Mouse (Mus musculus): ENCODE measurements around the gene C530025M09Rik. TPM values are rescaled to one million over a fixed set of nuclear protein-coding genes. Genes with fewer than 3 reads are reported as not detected.

Gene C530025M09Rik
- polyA plus RNA-seq, 1 experiment from 2014 or later: not detected

GRCm38 (mm10) chr2:149818395-149818794, 12.6 kb downstream of the C530025M09Rik start:
- H3K36me3 ChIP-seq (ENCODE audit: control insufficient read depth, insufficient read depth, low read length): no peaks in the 10 kb centered on the region
- H3K4me2 ChIP-seq (ENCODE audit: low read depth, low read length): no peak overlapping the region
- H3K9ac ChIP-seq (ENCODE audit: low read depth, low read length): no peak overlapping the region
- H3K27ac ChIP-seq (ENCODE audit: low read length): no peak overlapping the region
- no peaks in the 10 kb centered on the region for H3K27me3 ChIP-seq (replicated peaks; ENCODE audit: control insufficient read depth, insufficient read depth, low read length)
- no peaks in the 10 kb centered on the region for H3K9me3 ChIP-seq (ENCODE audit: control insufficient read depth, low read length)
- 61% methylated on average over 3 of the region's 3 CpGs for WGBS
- no peak overlapping the region for H3K4me3 ChIP-seq (ENCODE audit: low read length)
- no peak for ATAC-seq
- no peaks in the 10 kb centered on the region for H3K4me1 ChIP-seq (ENCODE audit: control insufficient read depth, insufficient read depth, low read length)

- WGBS: 84% methylated on average over 2 of the region's 2 CpGs
- Histone ChIP-seq H3K4me3 (ENCODE audit: low read length) (no peak overlapping the region), H3K4me2 (ENCODE audit: low read depth, low read length) (no peak overlapping the region), H3K27me3 (replicated peaks; ENCODE audit: control insufficient read depth, insufficient read depth, low read length) (no peaks in the 10 kb centered on the region), H3K9ac (ENCODE audit: low read depth, low read length) (no peak overlapping the region), H3K4me1 (ENCODE audit: control insufficient read depth, insufficient read depth, low read length) (no peaks in the 10 kb centered on the region), H3K36me3 (ENCODE audit: control insufficient read depth, insufficient read depth, low read length) (no peaks in the 10 kb centered on the region), H3K27ac (ENCODE audit: low read length) (no peak overlapping the region), H3K9me3 (ENCODE audit: control insufficient read depth, low read length) (no peaks in the 10 kb centered on the region)
- ATAC-seq: no peak
Measured at GRCm38 (mm10) chr2:149812899-149813298, 18.1 kb downstream of the C530025M09Rik start.

GRCm38 (mm10) chr2:149805256-149805655, 25.8 kb downstream of the C530025M09Rik start:
- Histone ChIP-seq H3K27ac (ENCODE audit: low read length) (no peak overlapping the region), H3K36me3 (ENCODE audit: control insufficient read depth, insufficient read depth, low read length) (no peaks in the 10 kb centered on the region), H3K4me2 (ENCODE audit: low read depth, low read length) (no peak overlapping the region), H3K4me3 (ENCODE audit: low read length) (no peak overlapping the region), H3K27me3 (replicated peaks; ENCODE audit: control insufficient read depth, insufficient read depth, low read length) (no peaks in the 10 kb centered on the region), H3K9ac (ENCODE audit: low read depth, low read length) (no peak overlapping the region), H3K4me1 (ENCODE audit: control insufficient read depth, insufficient read depth, low read length) (no peaks in the 10 kb centered on the region), H3K9me3 (ENCODE audit: control insufficient read depth, low read length) (no peaks in the 10 kb centered on the region)
- ATAC-seq: no peak
- 81% methylated on average over 2 of the region's 2 CpGs for WGBS

- ATAC-seq: peak; percentile 31; the same call in 1 of the 2 replicates
- no peak overlapping the region for H3K9ac ChIP-seq (ENCODE audit: low read depth, low read length)
- H3K9me3 ChIP-seq (ENCODE audit: control insufficient read depth, low read length): no peaks in the 10 kb centered on the region
- H3K4me2 ChIP-seq (ENCODE audit: low read depth, low read length): no peak overlapping the region
- no peaks in the 10 kb centered on the region for H3K4me1 ChIP-seq (ENCODE audit: control insufficient read depth, insufficient read depth, low read length)
- H3K36me3 ChIP-seq (ENCODE audit: control insufficient read depth, insufficient read depth, low read length): no peaks in the 10 kb centered on the region
- H3K27ac ChIP-seq (ENCODE audit: low read length): no peak overlapping the region
- WGBS: 73% methylated on average over 3 of the region's 3 CpGs
- no peaks in the 10 kb centered on the region for H3K27me3 ChIP-seq (replicated peaks; ENCODE audit: control insufficient read depth, insufficient read depth, low read length)
- no peak overlapping the region for H3K4me3 ChIP-seq (ENCODE audit: low read length)
Measured at GRCm38 (mm10) chr2:149804599-149805140, 26.3 kb downstream of the C530025M09Rik start.

GRCm38 (mm10) chr2:149798613-149799012, 32.4 kb downstream of the C530025M09Rik start:
- H3K36me3 ChIP-seq (ENCODE audit: control insufficient read depth, insufficient read depth, low read length): no peaks in the 10 kb centered on the region
- no peak overlapping the region for H3K4me3 ChIP-seq (ENCODE audit: low read length)
- H3K9ac ChIP-seq (ENCODE audit: low read depth, low read length): no peak overlapping the region
- H3K4me1 ChIP-seq (ENCODE audit: control insufficient read depth, insufficient read depth, low read length): no peaks in the 10 kb centered on the region
- no peaks in the 10 kb centered on the region for H3K27me3 ChIP-seq (replicated peaks; ENCODE audit: control insufficient read depth, insufficient read depth, low read length)
- no peaks in the 10 kb centered on the region for H3K9me3 ChIP-seq (ENCODE audit: control insufficient read depth, low read length)
- peak; percentile 50; the same call in 1 of the 2 replicates for ATAC-seq
- no peak overlapping the region for H3K4me2 ChIP-seq (ENCODE audit: low read depth, low read length)
- WGBS: 9% methylated on average over 3 of the region's 3 CpGs
- H3K27ac ChIP-seq (ENCODE audit: low read length): no peak overlapping the region

Other genes with a start within 250 kb of the C530025M09Rik start
- 7.5 and 8.8 TPM in 2 replicates for gene Syndig1, start 2.0 kb downstream of the C530025M09Rik start, polyA plus RNA-seq (2015; fragmentation: Nextera tagmentation; extraction: Ambion mirVana)